Mouse (Mus musculus): ENCODE measurements around the gene Rpl13a. TPM values are rescaled to one million over a fixed set of nuclear protein-coding genes. Genes with fewer than 3 reads are reported as not detected.
A peak's percentile ranks its signal among the peaks of the same experiment; 100 is the strongest.
"Not testable (repeated sequence)": the region's sequence is repeated elsewhere in the genome, so short reads cannot be mapped to it uniquely, and the experiment has no call there.

Gene Rpl13a
- polyA plus RNA-seq, 1 experiment from 2014 or later = 1,168 TPM

- ATAC-seq (ENCODE audit: low FRiP score) = no peak
- H3K27me3 ChIP-seq (ENCODE audit: control insufficient read depth, insufficient read depth, low read length) = no peaks in the 10 kb centered on the region
- no peaks in the 10 kb centered on the region for H3K4me1 ChIP-seq (replicated peaks; ENCODE audit: control insufficient read depth, insufficient read depth, low read length)
- H3K9ac ChIP-seq (ENCODE audit: low read depth, low read length) = no peak overlapping the region
- H3K9me3 ChIP-seq (ENCODE audit: control insufficient read depth, low read length) = no peaks in the 10 kb centered on the region
- H3K27ac ChIP-seq (ENCODE audit: low read depth, low read length) = no peak overlapping the region
- H3K4me3 ChIP-seq (ENCODE audit: low read depth, low read length) = no peak overlapping the region
- H3K36me3 ChIP-seq (ENCODE audit: control insufficient read depth, insufficient read depth, low read length) = no peaks in the 10 kb centered on the region
- no peak for DNase-seq (ENCODE audit: low spot score)
- WGBS = 91% methylated on average over 8 of the region's 8 CpGs
- no peak overlapping the region for H3K4me2 ChIP-seq (replicated peaks; ENCODE audit: low read depth, low read length)
Measured at GRCm38 (mm10) chr7:45098541-45099240, 29.9 kb downstream of the Rpl13a start.

- no peaks in the 10 kb centered on the region for H3K9me3 ChIP-seq (ENCODE audit: control insufficient read depth, low read length)
- ATAC-seq (ENCODE audit: low FRiP score) (no peak), DNase-seq (ENCODE audit: low spot score) (no peak)
- H3K36me3 ChIP-seq (ENCODE audit: control insufficient read depth, insufficient read depth, low read length) = no peaks in the 10 kb centered on the region
- WGBS = 71% methylated on average over 6 of the region's 6 CpGs
- no peak overlapping the region for H3K27ac ChIP-seq (ENCODE audit: low read depth, low read length)
- H3K27me3 ChIP-seq (ENCODE audit: control insufficient read depth, insufficient read depth, low read length) = no peaks in the 10 kb centered on the region
- no peaks in the 10 kb centered on the region for H3K4me1 ChIP-seq (replicated peaks; ENCODE audit: control insufficient read depth, insufficient read depth, low read length)
- no peak overlapping the region for H3K4me2 ChIP-seq (replicated peaks; ENCODE audit: low read depth, low read length)
- no peak overlapping the region for H3K9ac ChIP-seq (ENCODE audit: low read depth, low read length)
- H3K4me3 ChIP-seq (ENCODE audit: low read depth, low read length) = no peak overlapping the region
Measured at GRCm38 (mm10) chr7:45097479-45097878, 31.1 kb downstream of the Rpl13a start.

GRCm38 (mm10) chr7:45095965-45096364 is 32.6 kb downstream of the Rpl13a start:
- H3K27ac ChIP-seq (ENCODE audit: low read depth, low read length); H3K4me3 ChIP-seq (ENCODE audit: low read depth, low read length); H3K4me1 ChIP-seq (replicated peaks; ENCODE audit: control insufficient read depth, insufficient read depth, low read length); DNase-seq (ENCODE audit: low spot score); H3K4me2 ChIP-seq (replicated peaks; ENCODE audit: low read depth, low read length); H3K36me3 ChIP-seq (ENCODE audit: control insufficient read depth, insufficient read depth, low read length); ATAC-seq (ENCODE audit: low FRiP score); H3K9me3 ChIP-seq (ENCODE audit: control insufficient read depth, low read length); H3K9ac ChIP-seq (ENCODE audit: low read depth, low read length); H3K27me3 ChIP-seq (ENCODE audit: control insufficient read depth, insufficient read depth, low read length): not testable (repeated sequence)
- 93% methylated on average over 14 of the region's 14 CpGs for WGBS

GRCm38 (mm10) chr7:45095367-45095766 is 33.2 kb downstream of the Rpl13a start:
- H3K27ac ChIP-seq (ENCODE audit: low read depth, low read length) = no peak overlapping the region
- DNase-seq (ENCODE audit: low spot score) (no peak), ATAC-seq (ENCODE audit: low FRiP score) (no peak)
- no peaks in the 10 kb centered on the region for H3K4me1 ChIP-seq (replicated peaks; ENCODE audit: control insufficient read depth, insufficient read depth, low read length)
- no peak overlapping the region for H3K4me2 ChIP-seq (replicated peaks; ENCODE audit: low read depth, low read length)
- H3K9ac ChIP-seq (ENCODE audit: low read depth, low read length) = no peak overlapping the region
- no peak overlapping the region for H3K4me3 ChIP-seq (ENCODE audit: low read depth, low read length)
- 79% methylated on average over 6 of the region's 6 CpGs for WGBS
- H3K9me3 ChIP-seq (ENCODE audit: control insufficient read depth, low read length) = no peaks in the 10 kb centered on the region
- no peaks in the 10 kb centered on the region for H3K27me3 ChIP-seq (ENCODE audit: control insufficient read depth, insufficient read depth, low read length)
- no peaks in the 10 kb centered on the region for H3K36me3 ChIP-seq (ENCODE audit: control insufficient read depth, insufficient read depth, low read length)

- 38% methylated on average over 7 of the region's 7 CpGs for WGBS
Measured at GRCm38 (mm10) chr7:45094121-45094520, 34.4 kb downstream of the Rpl13a start.

GRCm38 (mm10) chr7:45093516-45093905 is 35.0 kb downstream of the Rpl13a start:
- Histone ChIP-seq H3K4me3 (ENCODE audit: low read depth, low read length) (no peak overlapping the region), H3K4me2 (replicated peaks; ENCODE audit: low read depth, low read length) (no peak overlapping the region), H3K27ac (ENCODE audit: low read depth, low read length) (no peak overlapping the region), H3K9ac (ENCODE audit: low read depth, low read length) (no peak overlapping the region), H3K36me3 (ENCODE audit: control insufficient read depth, insufficient read depth, low read length) (no peaks in the 10 kb centered on the region), H3K27me3 (ENCODE audit: control insufficient read depth, insufficient read depth, low read length) (no peaks in the 10 kb centered on the region), H3K9me3 (ENCODE audit: control insufficient read depth, low read length) (no peaks in the 10 kb centered on the region), H3K4me1 (replicated peaks; ENCODE audit: control insufficient read depth, insufficient read depth, low read length) (no peaks in the 10 kb centered on the region)
- 33% methylated on average over 18 of the region's 18 CpGs for WGBS
- no peak for ATAC-seq (ENCODE audit: low FRiP score)
- DNase-seq (ENCODE audit: low spot score) = peak; percentile 39

More at GRCm38 (mm10) chr7:45094121-45094520, 34.4 kb downstream of the Rpl13a start:
- Histone ChIP-seq H3K4me1 (replicated peaks; ENCODE audit: control insufficient read depth, insufficient read depth, low read length) (no peaks in the 10 kb centered on the region), H3K9ac (ENCODE audit: low read depth, low read length) (no peak overlapping the region), H3K4me3 (ENCODE audit: low read depth, low read length) (no peak overlapping the region), H3K9me3 (ENCODE audit: control insufficient read depth, low read length) (no peaks in the 10 kb centered on the region), H3K27ac (ENCODE audit: low read depth, low read length) (no peak overlapping the region), H3K27me3 (ENCODE audit: control insufficient read depth, insufficient read depth, low read length) (no peaks in the 10 kb centered on the region), H3K4me2 (replicated peaks; ENCODE audit: low read depth, low read length) (no peak overlapping the region), H3K36me3 (ENCODE audit: control insufficient read depth, insufficient read depth, low read length) (no peaks in the 10 kb centered on the region)
- DNase-seq (ENCODE audit: low spot score) = no peak
- no peak for ATAC-seq (ENCODE audit: low FRiP score)

- Histone ChIP-seq H3K36me3 (ENCODE audit: control insufficient read depth, insufficient read depth, low read length) (no peaks in the 10 kb centered on the region), H3K27ac (ENCODE audit: low read depth, low read length) (no peak overlapping the region), H3K4me3 (ENCODE audit: low read depth, low read length) (no peak overlapping the region), H3K4me2 (replicated peaks; ENCODE audit: low read depth, low read length) (no peak overlapping the region), H3K27me3 (ENCODE audit: control insufficient read depth, insufficient read depth, low read length) (no peaks in the 10 kb centered on the region), H3K4me1 (replicated peaks; ENCODE audit: control insufficient read depth, insufficient read depth, low read length) (no peaks in the 10 kb centered on the region), H3K9me3 (ENCODE audit: control insufficient read depth, low read length) (no peaks in the 10 kb centered on the region), H3K9ac (ENCODE audit: low read depth, low read length) (no peak overlapping the region)
- DNase-seq (ENCODE audit: low spot score) (no peak), ATAC-seq (ENCODE audit: low FRiP score) (no peak)
- 59% methylated on average over 12 of the region's 12 CpGs for WGBS
Measured at GRCm38 (mm10) chr7:45092828-45093515, 35.6 kb downstream of the Rpl13a start.

- Histone ChIP-seq H3K4me2 (replicated peaks; ENCODE audit: low read depth, low read length) (peak within 1 kb of the TSS; percentile 57), H3K27ac (ENCODE audit: low read depth, low read length) (no peak within 1 kb of the TSS), H3K9ac (ENCODE audit: low read depth, low read length) (peak within 1 kb of the TSS; percentile 53), H3K4me3 (ENCODE audit: low read depth, low read length) (peak within 1 kb of the TSS; percentile 43), H3K9me3 (ENCODE audit: control insufficient read depth, low read length) (no peaks in the 10 kb centered on the region), H3K4me1 (replicated peaks; ENCODE audit: control insufficient read depth, insufficient read depth, low read length) (no peaks in the 10 kb centered on the region), H3K27me3 (ENCODE audit: control insufficient read depth, insufficient read depth, low read length) (no peaks in the 10 kb centered on the region), H3K36me3 (ENCODE audit: control insufficient read depth, insufficient read depth, low read length) (no peaks in the 10 kb centered on the region)
- DNase-seq (ENCODE audit: low spot score) (peak; percentile 92), ATAC-seq (ENCODE audit: low FRiP score) (peak; percentile 93)
- 0% methylated on average over 16 of the region's 16 CpGs for WGBS
Measured at GRCm38 (mm10) chr7:45092048-45092447, 36.5 kb downstream of the Rpl13a start, which contains the start of gene Rcn3. Gene Rcn3 (minus strand): TSS chr7:45092221.

Measured in hindbrain, embryonic 11.5 days (tissue).